Mouse (Mus musculus) ES-Bruce4 (cell line): ENCODE measurements around the gene Cox8a. TPM values are rescaled to one million over a fixed set of nuclear protein-coding genes. Genes with fewer than 3 reads are reported as not detected.
A peak's percentile ranks its signal among the peaks of the same experiment; 100 is the strongest.

Experiments used
- H3K27ac ChIP-seq: 2 replicates; pipeline ENCODE4 v1.5.1; 2012; ENCODE audit warnings: low read length, inconsistent platforms; ENCODE audit not compliant: insufficient read depth
- H3K27me3 ChIP-seq: 2 replicates; pipeline ENCODE4 v1.6.1; 2012; ENCODE audit warnings: mild to moderate bottlenecking, low read length, inconsistent platforms; ENCODE audit not compliant: control insufficient read depth, poor library complexity, insufficient read depth, severe bottlenecking
- H3K36me3 ChIP-seq: 2 replicates; pipeline ENCODE4 v1.6.1; 2012; ENCODE audit warnings: inconsistent platforms, mild to moderate bottlenecking, low read length, moderate library complexity; ENCODE audit not compliant: control insufficient read depth, poor library complexity, insufficient read depth, severe bottlenecking
- H3K4me1 ChIP-seq: one replicate; pipeline ENCODE4 v1.8.1; 2011; ENCODE audit warnings: low read length; ENCODE audit not compliant: control insufficient read depth, insufficient read depth
- H3K4me3 ChIP-seq: 2 replicates; pipeline ENCODE4 v1.5.1; 2011; ENCODE audit warnings: low read depth, mild to moderate bottlenecking, low read length
- H3K9ac ChIP-seq: 2 replicates; pipeline ENCODE4 v1.6.1; 2012; ENCODE audit warnings: low read depth, mild to moderate bottlenecking, inconsistent platforms; ENCODE audit not compliant: poor library complexity, severe bottlenecking
- H3K9me3 ChIP-seq: replicated peaks from 2 replicates; pipeline ENCODE4 v1.6.1; 2012; ENCODE audit warnings: mild to moderate bottlenecking, low read length, inconsistent platforms; ENCODE audit not compliant: control insufficient read depth, poor library complexity, insufficient read depth, severe bottlenecking
- CTCF ChIP-seq: IDR thresholded peaks from one replicate; pipeline ENCODE4 v1.8.1; 2011; ENCODE audit warnings: low read depth, low read length
- EP300 ChIP-seq: IDR thresholded peaks from 2 replicates; pipeline ENCODE4 v1.6.1; 2011; ENCODE audit warnings: low read depth, low read length; ENCODE audit not compliant: insufficient read depth
- POLR2A ChIP-seq: IDR thresholded peaks from one replicate; pipeline ENCODE4 v1.8.1; 2011; ENCODE audit warnings: low read length; ENCODE audit not compliant: insufficient read depth
- polyA plus RNA-seq: library from polyadenylated mRNA; stranded (reverse); fragments of >200 nt; gene quantifications from 2 replicates; pipeline ENCODE4 v1.2.4, GENCODE M21; 2011; ENCODE audit warnings: low read depth; ENCODE audit not compliant: missing spikeins, insufficient read depth, insufficient read length

The Cox8a gene
- polyA plus RNA-seq, 1 experiment: 584 TPM

DNA sequence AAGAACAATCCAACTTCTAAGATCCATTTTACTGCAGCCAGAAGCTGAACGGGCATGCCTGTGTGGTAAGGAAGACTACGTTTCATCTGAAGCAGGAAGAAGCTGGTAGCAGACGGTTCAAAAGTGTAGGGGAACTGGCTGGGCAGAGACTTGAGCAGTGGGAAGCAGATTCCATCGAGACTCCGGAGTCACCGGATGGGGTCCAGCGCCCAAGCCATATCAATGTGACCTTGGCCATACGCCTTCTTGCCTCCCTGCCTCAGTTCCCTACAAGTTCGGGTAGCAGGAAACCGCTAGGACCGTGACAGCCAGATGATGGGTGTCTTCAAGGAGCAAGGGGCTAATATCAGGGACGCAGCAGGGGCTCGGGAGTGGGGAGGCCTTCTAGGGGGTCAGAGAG, 22.9 kb upstream of the Cox8a start:
- no peaks in the 10 kb centered on the region for H3K9me3 ChIP-seq
- TF ChIP-seq EP300 (no peak), CTCF (no peak), POLR2A (no peak)
- H3K36me3 ChIP-seq: peaks cover 4% of the 10 kb centered on the region

DNA sequence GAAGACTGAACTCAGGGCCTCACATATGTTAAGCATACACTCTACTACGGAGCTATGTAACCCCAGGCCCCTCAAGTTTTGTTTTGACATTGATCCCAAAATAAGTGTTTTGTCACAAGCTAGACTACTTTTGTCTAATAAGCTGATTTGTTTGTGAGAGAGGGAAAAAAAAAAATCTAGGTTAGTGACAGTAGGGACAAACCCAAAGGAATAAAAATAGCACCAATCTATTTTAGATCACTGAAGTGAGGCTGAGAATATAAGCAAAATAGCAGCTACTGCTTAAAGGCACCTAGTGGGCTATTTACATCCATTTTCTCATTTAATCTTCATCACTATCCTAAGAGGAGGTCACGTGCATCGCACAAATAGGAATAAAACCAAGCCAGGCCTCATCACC, 22.2 kb upstream of the Cox8a start:
- Histone ChIP-seq H3K9me3 (no peaks in the 10 kb centered on the region), H3K9ac (peak overlapping the region; percentile 79), H3K27me3 (no peaks in the 10 kb centered on the region), H3K4me1 (peaks cover 2% of the 10 kb centered on the region), H3K27ac (no peak overlapping the region), H3K4me3 (peak overlapping the region; percentile 93; the same call in 1 of the 2 replicates), H3K36me3 (peaks cover 4% of the 10 kb centered on the region)
- TF ChIP-seq POLR2A (no peak), EP300 (no peak), CTCF (no peak)

More for the DNA sequence above, 22.9 kb upstream of the Cox8a start:
- Histone ChIP-seq H3K27ac (no peak overlapping the region), H3K27me3 (no peaks in the 10 kb centered on the region), H3K4me1 (peaks cover 2% of the 10 kb centered on the region), H3K4me3 (peak overlapping the region; percentile 93), H3K9ac (peak overlapping the region; percentile 79)

DNA sequence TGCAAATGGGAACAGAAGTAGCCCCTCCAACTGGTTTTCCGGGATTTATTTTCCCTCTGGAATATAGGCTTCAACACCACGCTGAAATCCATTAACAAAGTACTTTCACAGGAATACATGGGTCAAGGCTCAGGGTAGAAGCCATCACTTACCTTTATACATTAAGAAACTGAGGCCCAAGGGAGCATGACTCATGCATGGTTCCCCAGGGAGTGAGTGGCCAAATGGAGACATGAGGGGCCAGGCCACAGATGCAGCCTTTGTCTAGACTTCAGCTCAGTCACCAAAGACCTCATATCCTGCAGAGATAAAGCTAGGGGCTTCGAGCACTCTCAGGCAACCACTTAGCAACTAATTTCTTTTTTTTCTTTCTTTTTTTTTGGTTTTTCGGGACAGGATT, 19.3 kb upstream of the Cox8a start:
- H3K36me3 ChIP-seq: peaks cover 16% of the 10 kb centered on the region
- TF ChIP-seq EP300: no peak
- no peak for TF ChIP-seq CTCF
- no peak for TF ChIP-seq POLR2A
- no peaks in the 10 kb centered on the region for H3K9me3 ChIP-seq

GRCm38 (mm10) chr19:7236011-7236410, 18.6 kb upstream of the Cox8a start:
- H3K27me3 ChIP-seq: no peaks in the 10 kb centered on the region
- no peak overlapping the region for H3K27ac ChIP-seq
- peaks cover 24% of the 10 kb centered on the region for H3K36me3 ChIP-seq
- no peaks in the 10 kb centered on the region for H3K9me3 ChIP-seq
- no peak overlapping the region for H3K4me3 ChIP-seq
- TF ChIP-seq POLR2A (no peak), EP300 (no peak), CTCF (no peak)
- no peaks in the 10 kb centered on the region for H3K4me1 ChIP-seq
- H3K9ac ChIP-seq: no peak overlapping the region

More for the DNA sequence above, 19.3 kb upstream of the Cox8a start:
- H3K27ac ChIP-seq: no peak overlapping the region
- no peaks in the 10 kb centered on the region for H3K27me3 ChIP-seq
- no peak overlapping the region for H3K9ac ChIP-seq
- no peak overlapping the region for H3K4me3 ChIP-seq
- no peaks in the 10 kb centered on the region for H3K4me1 ChIP-seq

- H3K4me3 ChIP-seq: no peak overlapping the region
- no peaks in the 10 kb centered on the region for H3K9me3 ChIP-seq
- no peaks in the 10 kb centered on the region for H3K27me3 ChIP-seq
- H3K4me1 ChIP-seq: no peaks in the 10 kb centered on the region
- no peak for TF ChIP-seq CTCF
- no peak for TF ChIP-seq EP300
- TF ChIP-seq POLR2A: no peak
- H3K36me3 ChIP-seq: peaks cover 28% of the 10 kb centered on the region
- no peak overlapping the region for H3K9ac ChIP-seq
- H3K27ac ChIP-seq: no peak overlapping the region
Observed at GRCm38 (mm10) chr19:7235461-7235860, 18.0 kb upstream of the Cox8a start.

DNA sequence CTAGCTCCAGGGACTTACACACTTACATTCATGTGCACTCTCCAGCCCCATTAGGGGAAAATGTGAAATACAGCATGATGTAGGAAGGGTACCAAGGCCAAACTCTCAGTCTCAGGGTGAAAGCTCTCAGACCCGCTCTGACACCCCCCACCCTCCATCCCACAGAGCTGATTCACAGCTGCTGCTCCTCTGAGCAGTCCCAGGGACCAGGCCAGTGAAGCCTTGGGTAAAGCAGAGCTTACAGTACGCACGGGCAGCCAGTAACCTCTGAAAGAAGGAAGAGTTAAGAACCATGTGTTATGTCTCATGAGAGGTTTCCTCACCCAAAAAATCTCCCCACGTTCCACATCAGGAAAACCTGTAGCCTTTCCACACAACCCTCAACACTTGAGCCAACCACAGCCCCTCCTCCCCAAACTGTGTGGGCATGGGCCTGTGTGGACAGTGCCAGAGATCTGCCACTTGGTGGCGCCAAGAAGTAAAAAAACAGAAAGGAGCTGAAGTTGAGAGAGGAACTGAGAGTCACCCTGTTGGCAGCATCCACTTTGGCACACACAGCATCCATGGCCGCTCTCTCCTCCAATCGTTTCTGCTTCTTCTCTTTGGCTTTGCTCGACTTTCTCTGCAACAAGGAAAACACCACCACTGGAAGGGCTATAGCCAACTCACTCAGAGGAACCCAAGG, 17.3 kb upstream of the Cox8a start:
- no peaks in the 10 kb centered on the region for H3K4me1 ChIP-seq
- H3K4me3 ChIP-seq: no peak overlapping the region
- 0 out of 2 replicates have a peak, but pooled peaks have one; percentile 16 for TF ChIP-seq EP300
- TF ChIP-seq CTCF: peak; percentile 83
- TF ChIP-seq POLR2A: no peak
- no peak overlapping the region for H3K27ac ChIP-seq
- no peaks in the 10 kb centered on the region for H3K27me3 ChIP-seq
- no peak overlapping the region for H3K9ac ChIP-seq
- H3K36me3 ChIP-seq: peaks cover 36% of the 10 kb centered on the region
- H3K9me3 ChIP-seq: no peaks in the 10 kb centered on the region
